Mouse (Mus musculus) myocyte (in vitro differentiated cells): ENCODE measurements at regions not wholly inside any gene's neighbourhood (a gene's known extent, or its start where the extent isn't known, plus 50 kb on each side); places are given as distances from the start of the nearest gene placed in this dataset.

Experiments
- CEBPB ChIP-seq: IDR thresholded peaks from 2 replicates; pipeline ENCODE4 v1.6.1; 2011; ENCODE audit warnings: mild to moderate bottlenecking, moderate library complexity; ENCODE audit not compliant: poor library complexity, insufficient read depth, severe bottlenecking
- E2F4 ChIP-seq: IDR thresholded peaks from one replicate; pipeline ENCODE4 v1.6.1; 2011; ENCODE audit warnings: mild to moderate bottlenecking, control low read depth, moderate library complexity; ENCODE audit not compliant: insufficient read depth
- MAX ChIP-seq: IDR thresholded peaks from one replicate; pipeline ENCODE4 v1.6.1; 2011; ENCODE audit warnings: low read depth, mild to moderate bottlenecking, control low read depth
- MYOD1 ChIP-seq, 3 experiments: IDR thresholded peaks; one replicate each; pipeline ENCODE4 v1.6.1; 2011; ENCODE audit warnings: control low read depth in 2 of 3, low read depth in 2 of 3, mild to moderate bottlenecking in 2 of 3, moderate library complexity in 1 of 3; ENCODE audit not compliant: insufficient read length in 2 of 3, control insufficient read depth in 1 of 3
- MYOG ChIP-seq, 3 experiments: IDR thresholded peaks; one replicate each; pipeline ENCODE4 v1.6.1; 2011; ENCODE audit warnings: control low read depth in 2 of 3, low read depth in 2 of 3, mild to moderate bottlenecking in 2 of 3; ENCODE audit not compliant: insufficient read length in 2 of 3, control insufficient read depth in 1 of 3, insufficient read depth in 1 of 3
- POLR2A ChIP-seq: IDR thresholded peaks from one replicate; pipeline ENCODE4 v1.6.1; 2011; ENCODE audit warnings: low read depth, mild to moderate bottlenecking, control low read depth, moderate library complexity; ENCODE audit not compliant: insufficient read length
- POLR2AphosphoS2 ChIP-seq: IDR thresholded peaks from one replicate; pipeline ENCODE4 v1.6.1; 2011; ENCODE audit warnings: low read depth, control low read depth; ENCODE audit not compliant: insufficient read length
- REST ChIP-seq: IDR thresholded peaks from one replicate; pipeline ENCODE4 v1.6.1; 2011; ENCODE audit warnings: mild to moderate bottlenecking, control low read depth, moderate library complexity; ENCODE audit not compliant: insufficient read depth, insufficient read length
- SRF ChIP-seq: IDR thresholded peaks from one replicate; pipeline ENCODE4 v1.6.1; 2011; ENCODE audit warnings: low read depth; ENCODE audit not compliant: control insufficient read depth, insufficient read length
- TCF12 ChIP-seq: IDR thresholded peaks from one replicate; pipeline ENCODE4 v1.6.1; 2011; ENCODE audit warnings: mild to moderate bottlenecking, control low read depth; ENCODE audit not compliant: poor library complexity, insufficient read depth, severe bottlenecking
- TCF3 ChIP-seq: IDR thresholded peaks from one replicate; pipeline ENCODE4 v1.6.1; 2011; ENCODE audit warnings: low read depth, control low read depth; ENCODE audit not compliant: insufficient read length
- USF1 ChIP-seq: IDR thresholded peaks from one replicate; pipeline ENCODE4 v1.6.1; 2011; ENCODE audit warnings: low read depth, mild to moderate bottlenecking, control low read depth, moderate library complexity

GRCm38 (mm10) chr12:79946777-79947176, 166.0 kb downstream of the Zfp36l1 start:
- TF ChIP-seq POLR2A: no peak
- TF ChIP-seq MYOD1 (IDR thresholded peaks at IDR 0.05; ENCODE audit: control insufficient read depth in 1 of 3, insufficient read length in 2 of 3, low read depth in 2 of 3): no peak
- TF ChIP-seq MAX: no peak
- no peak for TF ChIP-seq USF1
- TF ChIP-seq MYOG (IDR thresholded peaks at IDR 0.05; ENCODE audit: control insufficient read depth in 1 of 3, insufficient read depth in 1 of 3, insufficient read length in 2 of 3, low read depth in 2 of 3): no peak
- no peak for TF ChIP-seq CEBPB
- no peak for TF ChIP-seq E2F4
- no peak for TF ChIP-seq TCF3
- TF ChIP-seq TCF12: no peak
- TF ChIP-seq POLR2AphosphoS2: no peak
- no peak for TF ChIP-seq SRF
- TF ChIP-seq REST: no peak
